Mouse (Mus musculus) left cerebral cortex, postnatal 36 days (tissue): Measurements from ENCODE around the gene Fam53b. TPM values are rescaled to one million over a fixed set of nuclear protein-coding genes. Genes with fewer than 3 reads are reported as not detected.
"Not testable (repeated sequence)": the region's sequence is repeated elsewhere in the genome, so short reads cannot be mapped to it uniquely, and the experiment has no call there.

Source experiments
- DNase-seq, 2 experiments: peaks; one replicate each; pipeline ENCODE4 v3.0.0; 2021 to 2022; ENCODE audit warnings: low spot score in 2 of 2, mixed read lengths in 1 of 2
- intact Hi-C: fragments of 180-260 bp; cut with DNase I; formaldehyde crosslinking; loops from one replicate; pipeline ENCODE4 v1.15.1; 2025
- total RNA-seq, 2 experiments: library from RNA; stranded (reverse); gene quantifications; 2 replicates each; pipeline ENCODE4 v1.2.3; 2021

Gene Fam53b
- total RNA-seq, 2 experiments from 2014 or later: 50.9 to 61.0 TPM

GRCm38 (mm10) chr7:132673931-132674755 lies 139.5 kb downstream of the Fam53b start:
- DNase-seq: no peak
- intact Hi-C loops: no loop called here

- peak; percentile 32 to 39 for DNase-seq
- intact Hi-C loops: no loop called here
Measured at GRCm38 (mm10) chr7:132672481-132672959, 141.2 kb downstream of the Fam53b start.

GRCm38 (mm10) chr7:132670863-132671165 lies 142.9 kb downstream of the Fam53b start:
- intact Hi-C loops: no loop called here
- DNase-seq: no peak

DNA sequence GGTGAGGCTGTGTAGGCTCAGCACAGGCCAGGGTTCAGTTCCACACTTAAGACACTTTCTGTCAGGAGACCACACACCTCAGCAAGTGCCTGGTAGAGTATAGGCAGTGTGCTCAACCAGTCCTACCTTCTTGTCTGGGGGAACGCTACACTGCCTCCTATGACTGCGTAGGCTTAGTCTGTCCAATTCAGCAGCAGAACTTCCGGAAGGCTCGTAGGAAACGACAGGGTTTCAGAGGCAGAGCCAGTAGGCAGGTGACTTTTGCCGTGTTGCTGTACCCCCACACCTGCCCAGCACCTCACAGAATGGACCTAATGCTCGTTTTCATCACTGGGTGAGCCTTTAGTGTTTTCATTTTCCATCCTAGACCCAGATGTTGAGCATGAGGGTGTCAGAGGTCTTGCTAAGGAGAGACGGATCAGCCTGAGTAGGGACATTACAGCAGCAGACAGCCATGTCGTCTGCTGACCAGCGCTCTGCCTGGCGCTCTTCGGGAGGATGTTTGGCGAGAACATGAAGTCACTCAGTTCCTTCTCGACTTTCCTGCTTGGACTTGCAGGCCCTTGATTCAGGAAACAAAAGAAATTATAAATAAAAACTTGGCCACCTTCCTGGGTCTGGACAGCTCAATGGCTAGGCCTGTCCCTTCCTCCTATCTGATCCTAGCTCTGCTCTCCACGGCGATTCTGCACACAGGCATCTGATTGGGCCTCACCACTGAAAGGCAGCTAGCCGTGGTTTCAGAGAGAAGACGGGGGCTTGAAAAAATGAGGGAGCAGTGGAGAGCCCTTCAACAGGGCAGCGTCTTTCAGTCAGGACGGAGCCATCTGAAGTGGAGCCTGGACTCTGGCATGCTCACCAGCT lies 143.5 kb downstream of the Fam53b start:
- no peak for DNase-seq
- intact Hi-C loops: no loop called here

DNA sequence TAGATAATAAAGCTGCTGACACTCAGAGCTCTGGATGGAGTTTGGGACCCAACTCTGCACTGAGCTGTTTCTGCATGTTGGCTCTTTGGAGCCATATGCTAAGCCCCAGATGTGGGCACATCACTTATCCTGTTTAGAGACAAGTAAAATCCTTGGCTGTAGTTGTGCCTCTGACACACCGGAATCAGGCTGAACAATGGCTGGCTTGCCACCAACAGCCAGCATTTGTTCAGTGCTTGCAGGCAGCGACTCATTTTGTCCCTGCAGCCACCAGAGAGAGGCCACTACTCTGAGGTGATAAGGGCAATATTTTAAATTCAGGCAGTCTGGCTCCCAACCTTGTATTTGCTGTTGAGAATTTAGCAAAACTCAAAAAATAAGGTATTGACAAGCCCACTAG lies 145.1 kb downstream of the Fam53b start:
- intact Hi-C loops: no loop called here
- no peak for DNase-seq

- DNase-seq: no peak
- intact Hi-C loops: no loop called here
Measured at GRCm38 (mm10) chr7:132666516-132666915, 147.2 kb downstream of the Fam53b start.

- DNase-seq: no peak
- intact Hi-C loops: no loop called here
Measured at GRCm38 (mm10) chr7:132665664-132666382, 147.9 kb downstream of the Fam53b start.

DNA sequence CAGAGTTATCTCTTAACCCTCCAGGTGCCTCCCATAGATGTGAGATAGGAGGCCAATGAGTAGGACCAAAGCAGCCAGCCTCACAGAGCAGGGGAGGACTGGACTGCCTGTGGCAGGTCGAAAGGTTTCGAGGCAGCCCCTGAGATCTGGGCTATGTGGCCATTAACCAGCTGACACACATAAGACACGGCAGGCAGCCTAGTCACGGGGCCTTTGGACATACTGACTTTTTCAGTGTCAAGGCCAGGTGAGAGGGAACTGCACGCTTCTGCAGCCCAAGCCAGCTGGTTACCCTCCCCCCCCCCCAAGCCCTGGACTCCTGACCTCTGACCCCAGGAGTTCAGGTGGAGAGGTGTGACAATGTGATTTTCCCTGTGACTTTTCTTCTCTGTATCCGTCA lies 148.9 kb downstream of the Fam53b start:
- DNase-seq: no peak
- intact Hi-C loops: loop anchor here (5.0 kb wide), 1 partner anchor 698 kb away; the partner anchor contains the start of gene Gpr26

DNA sequence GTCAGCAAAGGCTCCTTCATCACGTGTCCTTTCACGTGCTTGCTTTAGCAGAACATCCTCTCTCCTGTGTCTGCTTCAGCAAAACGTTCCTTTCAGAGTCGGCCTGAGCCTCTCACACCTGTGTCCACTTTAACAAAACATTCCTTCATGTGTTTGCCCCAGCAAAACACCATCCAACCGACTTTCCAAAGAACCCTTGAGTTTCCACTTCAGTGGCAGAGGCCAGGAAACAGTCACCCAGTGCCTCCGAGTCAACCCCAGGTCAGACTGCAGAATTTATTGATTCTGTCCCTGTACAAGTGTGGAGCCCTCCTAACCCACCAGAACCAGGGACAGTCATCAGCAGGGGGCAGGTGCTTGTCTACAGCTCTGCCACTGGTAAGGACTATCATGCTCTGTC lies 150.9 kb downstream of the Fam53b start:
- intact Hi-C loops: loop anchor here (5.0 kb wide), 1 partner anchor 696 kb away; the partner anchor contains the start of gene Gpr26

More for the DNA sequence above, 150.9 kb downstream of the Fam53b start:
- not testable (repeated sequence) for DNase-seq

Other genes starting within 250 kb of the Fam53b start
- gene Oat, start 237.5 kb downstream of the Fam53b start, total RNA-seq: 10 to 100 TPM; 75.3 to 86.8 TPM
- gene Nkx1-2, start 214.2 kb downstream of the Fam53b start, total RNA-seq: under 1 TPM in 1 of 2 experiments, not detected in 1; 0.10 TPM
- 10 to 100 TPM; 16.5 to 18.3 TPM for gene Lhpp, start 203.2 kb downstream of the Fam53b start, total RNA-seq
- gene Eef1akmt2, start 38.8 kb upstream of the Fam53b start, total RNA-seq: 10 to 100 TPM; 32.5 to 37.2 TPM
- 10 to 100 TPM; 29.0 to 29.2 TPM for gene Abraxas2, start 45.3 kb upstream of the Fam53b start, total RNA-seq
- 10 to 100 TPM; 38.4 to 44.5 TPM for gene Zranb1, start 117.3 kb upstream of the Fam53b start, total RNA-seq